Mouse (Mus musculus): ENCODE measurements around the gene Ftl1.

Gene Ftl1

GRCm38 (mm10) chr7:45451344-45451982 lies 8.2 kb downstream of the Ftl1 start:
- peak; percentile 82 for DNase-seq (ENCODE audit: low spot score)

GRCm38 (mm10) chr7:45449974-45450373 lies 9.7 kb downstream of the Ftl1 start:
- no peak for DNase-seq (ENCODE audit: low spot score)

- DNase-seq (ENCODE audit: low spot score), result peak; percentile 13
Observed at GRCm38 (mm10) chr7:45447325-45447990, 12.2 kb downstream of the Ftl1 start.

GRCm38 (mm10) chr7:45446589-45446988 lies 13.1 kb downstream of the Ftl1 start:
- DNase-seq (ENCODE audit: low spot score), result no peak

GRCm38 (mm10) chr7:45443526-45444420 lies 15.9 kb downstream of the Ftl1 start:
- no peak for DNase-seq (ENCODE audit: low spot score)

GRCm38 (mm10) chr7:45437521-45438276 lies 22.0 kb downstream of the Ftl1 start, which contains the start of gene Ruvbl2:
Gene Ruvbl2, minus strand, starts transcription at chr7:45438096.
- no peak for DNase-seq (ENCODE audit: low spot score)

- DNase-seq (ENCODE audit: low spot score), result no peak
Observed at GRCm38 (mm10) chr7:45437046-45437445, 22.6 kb downstream of the Ftl1 start.

- no peak for DNase-seq (ENCODE audit: low spot score)
Observed at GRCm38 (mm10) chr7:45436444-45436843, 23.2 kb downstream of the Ftl1 start.

GRCm38 (mm10) chr7:45435038-45435437 lies 24.6 kb downstream of the Ftl1 start:
- no peak for DNase-seq (ENCODE audit: low spot score)

GRCm38 (mm10) chr7:45434203-45435015 lies 25.3 kb downstream of the Ftl1 start, which contains the start of gene Gys1:
Gene Gys1, plus strand, starts transcription at chr7:45434844.
- peak; percentile 100 for DNase-seq (ENCODE audit: low spot score)

GRCm38 (mm10) chr7:45433835-45434202 lies 25.9 kb downstream of the Ftl1 start:
- DNase-seq (ENCODE audit: low spot score), result no peak

GRCm38 (mm10) chr7:45426556-45426955 lies 33.1 kb downstream of the Ftl1 start:
- no peak for DNase-seq (ENCODE audit: low spot score)

GRCm38 (mm10) chr7:45421194-45421593 lies 38.5 kb downstream of the Ftl1 start:
- no peak for DNase-seq (ENCODE audit: low spot score)

- no peak for DNase-seq (ENCODE audit: low spot score)
Observed at GRCm38 (mm10) chr7:45420615-45420919, 39.1 kb downstream of the Ftl1 start, which contains the start of gene Lhb. Gene Lhb, plus strand, starts transcription at chr7:45420820.

GRCm38 (mm10) chr7:45419859-45420614 lies 39.6 kb downstream of the Ftl1 start:
- no peak for DNase-seq (ENCODE audit: low spot score)

- no peak for DNase-seq (ENCODE audit: low spot score)
Observed at GRCm38 (mm10) chr7:45417962-45418492, 41.7 kb downstream of the Ftl1 start.

- DNase-seq (ENCODE audit: low spot score), result peak; percentile 28
Observed at GRCm38 (mm10) chr7:45415636-45416035, 44.0 kb downstream of the Ftl1 start.

GRCm38 (mm10) chr7:45414740-45415224 lies 44.9 kb downstream of the Ftl1 start:
- DNase-seq (ENCODE audit: low spot score), result no peak

- no peak for DNase-seq (ENCODE audit: low spot score)
Observed at GRCm38 (mm10) chr7:45413864-45414739, 45.6 kb downstream of the Ftl1 start.

Data from T-cell, adult 2 months (primary cell).